ENCODE assay signal across 16 mouse cellular contexts in the genomic region with DNA sequence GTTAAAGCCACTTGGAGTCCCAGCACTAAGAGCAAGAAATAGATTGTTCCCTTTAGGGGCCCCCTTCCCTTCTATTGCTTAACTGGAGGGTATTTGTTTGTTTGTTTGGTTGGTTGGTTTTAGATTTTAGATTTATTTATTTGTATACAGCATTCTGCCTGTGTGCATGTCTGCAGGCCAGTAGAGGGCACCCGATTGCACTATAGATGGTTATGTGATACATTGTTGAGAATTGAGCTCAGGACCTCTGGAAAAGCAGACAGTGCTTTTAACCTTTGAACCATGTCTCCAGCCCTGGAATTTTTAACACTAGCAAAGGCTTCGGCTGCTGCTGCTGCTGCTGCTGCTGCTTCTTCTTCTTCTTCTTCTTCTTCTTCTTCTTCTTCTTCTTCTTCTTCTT. TPM values are rescaled to one million over a fixed set of nuclear protein-coding genes. Genes with fewer than 3 reads are reported as not detected.
DNase-seq lines count a peak whose midpoint lies in the region; ATAC-seq lines count a peak whose summit lies in the region.
"Had no signal": no experiment of that assay in that cellular context is flagged by ENCODE, and none has a peak within 500 bp of the region (broad histone marks: within the 10 kb centered on the region; RNA-seq: fewer than 3 reads in every experiment).

No protein-coding gene starts in this region.

- H3K27ac ChIP-seq in intestine, embryonic 15.5 days: no peak overlapping the region
- H3K27ac ChIP-seq: heart, embryonic 10.5 days; hindbrain, embryonic 12.5 days; liver, embryonic 13.5 days had no signal

- ATAC-seq in intestine, embryonic 15.5 days: peak; percentile 54; the same call in 1 of the 2 replicates
- ATAC-seq in inflammation-experienced regulatory T-cells, adult 6 months: no peak
- ATAC-seq in erythroblast, adult 5-6 weeks (replicated peaks; ENCODE audit: low FRiP score, poor library complexity, severe bottlenecking): no peak

- WGBS in intestine, embryonic 15.5 days: 28% methylated on average over 2 of the region's 2 CpGs

- no peaks in the 10 kb centered on the region for H3K9me3 ChIP-seq in intestine, embryonic 15.5 days
- H3K9me3 ChIP-seq: heart, embryonic 10.5 days; hindbrain, embryonic 12.5 days; liver, embryonic 13.5 days had no signal

- no peak overlapping the region for H3K4me2 ChIP-seq in intestine, embryonic 15.5 days (replicated peaks)
- H3K4me2 ChIP-seq: hindbrain, embryonic 12.5 days; liver, embryonic 13.5 days had no signal

- no peaks in the 10 kb centered on the region for H3K27me3 ChIP-seq in intestine, embryonic 15.5 days (replicated peaks)
- H3K27me3 ChIP-seq: hindbrain, embryonic 12.5 days; liver, embryonic 13.5 days had no signal

- H3K4me1 ChIP-seq in intestine, embryonic 15.5 days (replicated peaks): no peaks in the 10 kb centered on the region
- H3K4me1 ChIP-seq: heart, embryonic 10.5 days; hindbrain, embryonic 12.5 days; liver, embryonic 13.5 days had no signal

- no peak overlapping the region for H3K4me3 ChIP-seq in intestine, embryonic 15.5 days (replicated peaks)
- H3K4me3 ChIP-seq: heart, embryonic 10.5 days; hindbrain, embryonic 12.5 days; liver, embryonic 13.5 days had no signal

- DNase-seq in kidney, adult 11 months: peak; percentile 6
- no peak for DNase-seq in kidney, adult 18-20 months
- DNase-seq in 3T3-L1 (ENCODE audit: low read depth, low spot score) (peak; percentile 12), ES-CJ7 (ENCODE audit: low read depth, low spot score) (peak; percentile 34)
- DNase-seq: adrenal gland, adult 8-10 months; cerebellum, adult 18-20 months; liver, embryonic 13.5 days; thymus, postnatal 25 days had no signal

- no peak overlapping the region for H3K9ac ChIP-seq in intestine, embryonic 15.5 days
- H3K9ac ChIP-seq: hindbrain, embryonic 12.5 days; liver, embryonic 13.5 days had no signal

- no peaks in the 10 kb centered on the region for H3K36me3 ChIP-seq in intestine, embryonic 15.5 days
- H3K36me3 ChIP-seq: heart, embryonic 10.5 days; hindbrain, embryonic 12.5 days; liver, embryonic 13.5 days had no signal

RNA-seq across cellular contexts. Expression of a gene that starts 4.9 kb away (rescaled TPM):
- not detected in 2 replicates for polyA plus RNA-seq in intestine, embryonic 15.5 days (2015; fragmentation: Nextera tagmentation; extraction: Ambion mirVana)
- not detected for polyA plus RNA-seq in inflammation-experienced regulatory T-cells, adult 6 months (2017; shearing (Covaris generic))
- not detected in 2 replicates for total RNA-seq in erythroblast, adult 5-6 weeks (2015; ENCODE audit: low replicate concordance)
- total RNA-seq in erythroblast, adult 5-6 weeks (2017; ENCODE audit: low replicate concordance): not detected in 2 replicates
- total RNA-seq: adrenal gland, adult 8-10 months; ES-E14; megakaryocyte, adult 5-6 weeks had no signal
- polyA plus RNA-seq: embryonic facial prominence, embryonic 14.5 days; heart, embryonic 10.5 days; hindbrain, embryonic 12.5 days; liver, embryonic 13.5 days had no signal

RNA-seq across cellular contexts. Expression of a gene that starts 23.7 kb away (rescaled TPM):
- polyA plus RNA-seq in intestine, embryonic 15.5 days (2015; fragmentation: Nextera tagmentation; extraction: Ambion mirVana): not detected in 2 replicates
- not detected for polyA plus RNA-seq in inflammation-experienced regulatory T-cells, adult 6 months (2017; shearing (Covaris generic))
- total RNA-seq in erythroblast, adult 5-6 weeks (2015; ENCODE audit: low replicate concordance): not detected in 2 replicates
- not detected in 2 replicates for total RNA-seq in erythroblast, adult 5-6 weeks (2017; ENCODE audit: low replicate concordance)
- total RNA-seq: adrenal gland, adult 8-10 months; ES-E14; megakaryocyte, adult 5-6 weeks had no signal
- polyA plus RNA-seq: heart, embryonic 10.5 days; hindbrain, embryonic 12.5 days; liver, embryonic 13.5 days had no signal
